Mouse (Mus musculus): Measurements from ENCODE around the gene Tead2. TPM values are rescaled to one million over a fixed set of nuclear protein-coding genes. Genes with fewer than 3 reads are reported as not detected.

The Tead2 gene
- polyA plus RNA-seq (2015; fragmentation: Nextera tagmentation; extraction: Ambion mirVana): 28.7 and 32.9 TPM in 2 replicates

DNA sequence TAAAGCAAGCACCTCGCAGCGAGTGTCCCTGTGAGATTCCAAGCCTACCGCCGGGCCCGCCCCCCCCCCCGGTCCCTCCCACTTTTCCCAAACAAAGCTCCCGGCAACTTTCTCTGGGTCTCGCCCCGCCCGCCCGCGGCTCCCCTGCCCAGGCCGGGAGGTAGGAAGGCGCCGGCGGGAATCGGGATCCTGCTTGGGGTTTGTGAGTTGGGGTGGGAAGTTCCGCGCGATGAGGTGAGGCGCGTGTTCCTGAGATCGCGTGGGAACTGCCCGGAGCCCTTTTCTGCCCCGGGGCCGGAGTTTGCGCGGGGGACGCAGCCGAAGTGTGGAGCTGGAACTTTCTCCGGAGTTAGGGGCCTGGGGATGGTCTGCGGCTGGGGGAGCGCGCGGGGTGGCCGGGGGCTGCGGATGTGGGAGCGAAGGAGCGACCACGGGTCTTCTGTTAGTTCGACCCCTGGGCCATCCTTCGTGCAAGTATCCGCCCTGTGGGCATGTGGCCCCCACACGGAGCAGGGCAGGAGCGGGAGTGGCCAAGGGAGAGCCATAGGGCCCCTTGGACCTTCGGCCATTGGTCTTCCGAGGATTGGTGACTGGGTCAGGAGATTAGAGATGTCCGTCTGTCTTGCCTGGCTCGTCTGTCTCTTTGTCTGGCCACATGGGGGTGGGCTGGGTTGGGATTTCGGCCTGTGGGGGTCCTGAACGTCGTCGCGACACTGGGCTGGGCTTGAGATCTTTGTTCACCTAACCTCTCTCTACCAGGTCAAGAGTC, at the start of gene Tead2:
TSS of gene Tead2 (plus strand) at position 81 of the 769 bp plus-strand sequence.

DNA sequence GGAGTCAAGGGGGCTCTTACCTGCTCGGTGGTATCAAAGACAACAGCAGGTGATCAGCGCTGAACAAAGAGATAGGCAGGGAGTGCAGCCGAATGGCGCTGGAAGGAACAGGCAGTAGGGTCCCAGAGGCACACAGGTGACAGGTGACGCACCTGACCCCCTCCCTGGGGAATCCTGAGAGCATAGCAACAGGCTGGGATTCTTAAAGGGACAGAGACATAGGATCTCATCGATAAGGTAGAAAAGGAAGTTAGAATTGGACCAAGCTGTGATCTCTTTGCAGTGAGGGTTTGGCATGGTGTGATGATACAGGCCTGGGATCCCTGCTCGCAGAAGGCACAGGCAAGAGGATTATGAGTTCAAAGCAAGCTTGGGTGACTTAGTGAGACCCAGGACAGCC, 36.1 kb upstream of the Tead2 start, which contains the start of gene Gfy:
TSS of gene Gfy (minus strand) at position 101 of the 400 bp plus-strand sequence.

DNA sequence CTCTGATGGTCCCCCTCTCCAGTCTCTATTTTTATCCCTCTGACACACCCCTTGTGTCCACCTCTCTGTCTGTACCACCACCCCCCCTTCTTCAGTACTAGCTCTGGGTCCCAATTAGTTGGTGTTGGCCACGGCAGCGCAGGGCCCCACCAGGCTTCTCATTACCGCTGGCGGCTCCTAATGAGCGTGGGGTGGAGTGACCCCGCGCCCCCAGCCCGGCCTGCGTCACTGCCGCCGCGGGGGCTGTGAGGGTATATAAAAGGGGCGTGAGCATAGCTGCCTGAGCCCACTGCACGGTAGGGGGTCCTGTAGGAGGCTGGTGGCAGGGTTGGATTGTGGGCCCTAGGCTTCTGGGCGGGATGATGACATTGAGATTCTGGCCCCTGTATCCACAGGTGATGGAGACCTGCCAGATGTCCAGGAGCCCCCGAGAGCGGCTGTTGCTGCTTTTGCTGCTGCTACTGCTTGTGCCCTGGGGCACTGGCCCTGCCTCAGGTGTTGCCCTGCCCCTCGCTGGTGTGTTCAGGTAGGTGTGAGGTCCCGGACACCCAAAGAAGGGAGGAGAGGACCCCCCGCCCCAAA, 34.6 kb upstream of the Tead2 start, which contains the start of gene Pth2:
TSS of gene Pth2 (plus strand) at position 100 of the 582 bp plus-strand sequence.

DNA sequence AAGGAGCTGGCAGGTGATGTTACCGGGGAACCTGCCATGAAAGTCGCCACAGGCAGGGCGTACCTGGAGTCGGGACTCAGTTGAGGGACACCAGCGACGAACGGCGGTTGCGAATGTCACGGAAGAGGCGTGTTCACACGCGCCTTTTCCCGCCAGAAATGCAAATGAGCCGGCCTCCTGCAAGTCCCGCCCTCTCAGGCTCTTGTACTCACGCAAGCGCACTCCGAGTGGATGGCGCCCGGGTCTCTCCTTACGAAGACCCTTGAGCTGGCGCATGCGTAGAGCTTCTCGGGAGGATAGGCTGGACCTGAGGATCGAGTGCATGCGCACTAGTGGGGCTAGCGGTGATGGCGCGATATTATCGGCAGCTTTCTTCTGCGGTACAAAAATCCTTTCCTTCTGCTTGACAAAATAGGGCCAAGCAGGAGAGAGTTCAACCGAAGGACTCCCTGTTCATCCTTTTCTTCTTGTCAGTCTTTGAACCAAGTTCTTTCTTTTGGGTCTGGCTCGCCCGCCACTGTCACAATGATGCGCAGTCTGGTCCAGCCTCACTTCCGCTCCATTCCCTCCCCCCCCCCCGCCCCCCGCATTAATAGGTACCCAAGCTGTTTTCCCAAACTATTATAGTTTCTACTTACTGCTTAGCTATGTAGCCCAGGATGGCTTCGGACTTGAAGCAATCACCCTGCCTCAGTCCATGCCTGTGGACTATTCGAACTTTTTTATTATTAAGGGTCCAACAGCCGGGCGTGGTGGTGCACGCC, 11.0 kb upstream of the Tead2 start, which contains the start of gene Ccdc155:
TSS of gene Ccdc155 (minus strand) at position 513 of the 764 bp plus-strand sequence.

DNA sequence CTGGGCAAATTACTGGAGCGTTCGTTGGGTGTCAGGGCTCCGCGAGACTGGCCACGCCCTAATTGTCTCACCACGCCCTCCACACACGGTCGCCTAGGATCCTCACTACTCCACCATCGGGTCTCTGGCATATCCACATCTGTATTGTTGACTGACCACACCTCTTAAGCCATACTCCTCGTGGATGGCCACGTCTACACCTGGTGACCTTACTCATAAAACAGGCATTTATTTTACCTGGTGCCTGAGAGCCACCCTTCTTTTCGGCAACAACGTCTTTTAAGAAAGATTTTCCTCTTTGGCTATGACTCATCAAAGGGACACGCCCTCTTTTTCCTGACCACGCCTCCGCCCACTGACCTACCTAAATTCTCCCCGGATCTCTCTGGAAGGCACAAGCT, 3.7 kb upstream of the Tead2 start, which contains the start of gene Dkkl1:
TSS of gene Dkkl1 (minus strand) at position 297 of the 401 bp plus-strand sequence.

DNA sequence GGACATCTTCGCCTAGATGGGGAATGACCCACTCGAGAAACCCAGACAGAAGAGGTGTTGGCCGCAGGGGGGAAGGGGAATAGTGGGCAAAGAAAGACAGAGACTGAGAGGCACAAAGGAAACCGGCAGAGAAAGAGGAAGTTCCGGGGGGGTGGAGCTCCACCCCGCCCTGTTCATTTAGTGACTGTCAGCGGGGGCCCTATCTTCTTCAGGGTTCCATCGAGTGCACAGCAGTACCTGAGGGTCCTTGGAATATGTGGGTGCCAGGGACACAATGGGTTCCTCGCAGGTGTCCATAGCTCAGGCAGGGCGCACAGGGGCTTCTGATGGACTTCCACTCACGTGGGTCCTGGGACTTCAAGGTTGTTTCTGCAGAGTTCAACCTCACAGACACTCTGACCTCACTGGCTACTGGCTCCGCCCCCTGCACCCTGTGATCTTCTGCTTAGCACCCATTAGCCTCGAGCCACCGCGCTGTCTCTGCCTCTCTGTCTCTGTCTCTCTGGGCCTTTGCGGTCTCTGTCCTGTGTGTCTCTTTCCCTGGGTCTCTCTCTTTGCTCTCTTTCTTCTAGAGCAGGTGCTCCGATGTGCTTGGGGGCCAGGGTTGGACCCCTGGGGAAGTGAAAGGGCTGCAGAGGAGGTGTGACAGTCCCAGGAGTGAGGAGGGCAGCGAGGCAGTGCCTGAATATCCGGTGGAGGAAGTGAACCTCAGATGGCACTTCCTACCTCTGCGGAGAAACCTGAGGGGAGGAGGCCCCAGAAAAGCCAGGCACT, 23.4 kb downstream of the Tead2 start, which contains the start of gene Cd37:
TSS of gene Cd37 (minus strand) at position 393 of the 774 bp plus-strand sequence.

DNA sequence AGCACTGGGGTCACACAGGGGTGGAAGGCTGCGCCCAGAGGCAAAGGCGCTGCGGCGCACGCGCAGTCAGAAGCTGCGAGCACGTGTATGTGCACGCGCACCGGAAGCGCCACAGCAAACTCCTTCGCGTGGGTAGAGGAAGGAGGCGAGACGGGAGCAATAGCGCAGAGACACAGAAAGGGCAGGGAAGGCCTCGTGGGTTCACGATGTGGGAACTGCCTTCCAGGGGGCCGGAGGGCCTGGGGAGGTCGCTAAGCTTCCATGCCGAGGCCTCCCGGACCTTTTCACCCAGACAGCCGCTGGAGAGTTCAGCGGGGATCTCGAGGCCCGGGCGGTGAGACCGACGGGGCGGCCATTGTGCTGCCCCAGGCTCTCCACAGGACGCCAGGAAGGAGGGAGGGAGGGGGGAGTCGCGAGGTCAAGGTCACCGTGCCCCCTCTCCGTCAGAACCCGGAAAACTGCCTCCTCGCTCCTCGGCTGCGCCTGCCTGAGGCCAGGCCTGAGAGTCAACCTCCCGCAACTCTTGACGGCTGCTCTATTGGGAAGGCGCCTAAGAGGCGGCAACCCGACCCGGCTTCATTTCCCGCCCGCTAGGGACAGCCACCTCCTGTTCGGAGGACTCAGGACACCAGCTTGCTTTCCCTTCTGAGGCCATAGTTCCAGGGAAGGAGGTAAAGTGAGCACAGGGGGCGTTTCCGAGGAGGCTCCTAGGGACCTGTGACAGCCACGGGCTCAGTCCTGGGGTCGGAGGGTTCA, 25.3 kb downstream of the Tead2 start, which contains the start of gene Slc6a16:
TSS of gene Slc6a16 (plus strand) at position 453 of the 756 bp plus-strand sequence.

DNA sequence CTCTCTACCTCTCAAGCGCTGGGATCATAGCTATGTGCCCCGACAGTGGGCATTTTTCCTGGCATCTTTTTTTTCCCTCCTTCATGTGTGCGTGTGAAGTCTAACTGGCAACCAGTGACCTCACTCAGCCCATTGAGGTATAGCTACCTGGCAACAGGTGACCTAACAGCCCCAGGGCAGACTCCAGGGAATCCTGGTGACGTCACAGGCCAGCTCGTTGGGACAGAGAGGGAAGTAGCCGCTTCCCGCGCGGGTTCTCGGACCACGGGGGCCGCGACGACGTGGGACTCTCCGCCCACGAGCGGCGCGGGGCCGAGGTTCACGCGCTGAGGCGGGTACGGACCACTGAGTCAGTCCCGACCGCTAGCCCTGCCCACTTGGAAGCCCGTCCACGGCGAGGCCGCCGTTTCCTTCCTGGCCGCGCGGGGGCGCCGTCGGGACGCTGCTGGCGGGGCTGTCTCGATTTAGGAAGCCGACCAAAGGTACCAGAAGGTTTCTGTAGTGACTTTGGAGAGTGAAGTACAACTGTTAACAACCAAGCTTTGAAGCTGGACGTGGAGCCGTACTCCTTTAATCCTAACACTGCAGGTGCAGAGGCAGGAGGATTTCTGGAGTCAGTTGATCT, 61.7 kb downstream of the Tead2 start, which contains the start of gene Slc6a21:
TSS of gene Slc6a21 (plus strand) at position 378 of the 625 bp plus-strand sequence.

Small RNA genes within 50 kb of the gene (microRNA-seq; reads per million reads assigned to microRNA genes)
- gene Mir7055 (ENCODE audit: borderline replicate concordance, insufficient number of aligned reads): not detected

Other genes starting within 250 kb of the Tead2 start
- gene Cpt1c, start 240.9 kb upstream of the Tead2 start, polyA plus RNA-seq (2015; fragmentation: Nextera tagmentation; extraction: Ambion mirVana): 23.0 and 24.9 TPM in 2 replicates
- gene Prmt1, start 229.2 kb upstream of the Tead2 start, polyA plus RNA-seq (2015; fragmentation: Nextera tagmentation; extraction: Ambion mirVana): 247 and 271 TPM in 2 replicates
- 56.9 and 79.7 TPM in 2 replicates for gene Irf3, start 218.1 kb upstream of the Tead2 start, polyA plus RNA-seq (2015; fragmentation: Nextera tagmentation; extraction: Ambion mirVana)
- 16.6 and 25.4 TPM in 2 replicates for gene Bcl2l12, start 217.0 kb upstream of the Tead2 start, polyA plus RNA-seq (2015; fragmentation: Nextera tagmentation; extraction: Ambion mirVana)
- 25.1 and 26.8 TPM in 2 replicates for gene Scaf1, start 199.4 kb upstream of the Tead2 start, polyA plus RNA-seq (2015; fragmentation: Nextera tagmentation; extraction: Ambion mirVana)
- 69.9 and 80.5 TPM in 2 replicates for gene Rras, start 197.8 kb upstream of the Tead2 start, polyA plus RNA-seq (2015; fragmentation: Nextera tagmentation; extraction: Ambion mirVana)
- 4.1 and 6.1 TPM in 2 replicates for gene Prr12, start 162.9 kb upstream of the Tead2 start, polyA plus RNA-seq (2015; fragmentation: Nextera tagmentation; extraction: Ambion mirVana)
- gene Nosip, start 153.3 kb upstream of the Tead2 start, polyA plus RNA-seq (2015; fragmentation: Nextera tagmentation; extraction: Ambion mirVana): 72.0 and 75.6 TPM in 2 replicates
- gene Prrg2, start 153.1 kb upstream of the Tead2 start, polyA plus RNA-seq (2015; fragmentation: Nextera tagmentation; extraction: Ambion mirVana): 21.2 and 23.8 TPM in 2 replicates
- gene Rcn3, start 123.5 kb upstream of the Tead2 start, polyA plus RNA-seq (2015; fragmentation: Nextera tagmentation; extraction: Ambion mirVana): 173 and 202 TPM in 2 replicates
- 193 and 264 TPM in 2 replicates for gene Fcgrt, start 111.9 kb upstream of the Tead2 start, polyA plus RNA-seq (2015; fragmentation: Nextera tagmentation; extraction: Ambion mirVana)
- 1,100 and 1,135 TPM in 2 replicates for gene Rps11, start 91.3 kb upstream of the Tead2 start, polyA plus RNA-seq (2015; fragmentation: Nextera tagmentation; extraction: Ambion mirVana)
- 1,896 and 3,552 TPM in 2 replicates for gene Rpl13a, start 87.0 kb upstream of the Tead2 start, polyA plus RNA-seq (2015; fragmentation: Nextera tagmentation; extraction: Ambion mirVana)
- gene Gm45713, start 79.5 kb upstream of the Tead2 start, polyA plus RNA-seq (2015; fragmentation: Nextera tagmentation; extraction: Ambion mirVana): 1.4 and 2.1 TPM in 2 replicates
- 6.1 and 11.0 TPM in 2 replicates for gene Flt3l, start 79.3 kb upstream of the Tead2 start, polyA plus RNA-seq (2015; fragmentation: Nextera tagmentation; extraction: Ambion mirVana)
- 67.2 and 75.8 TPM in 2 replicates for gene Pih1d1, start 61.5 kb upstream of the Tead2 start, polyA plus RNA-seq (2015; fragmentation: Nextera tagmentation; extraction: Ambion mirVana)
- 25.3 and 34.0 TPM in 2 replicates for gene Aldh16a1, start 61.2 kb upstream of the Tead2 start, polyA plus RNA-seq (2015; fragmentation: Nextera tagmentation; extraction: Ambion mirVana)
- 0.11 and 0.16 TPM in 2 replicates for gene Slc17a7, start 51.8 kb upstream of the Tead2 start, polyA plus RNA-seq (2015; fragmentation: Nextera tagmentation; extraction: Ambion mirVana)
- gene Gfy, start 36.2 kb upstream of the Tead2 start, polyA plus RNA-seq (2015; fragmentation: Nextera tagmentation; extraction: Ambion mirVana): not detected in 2 replicates
- gene Pth2, start 34.8 kb upstream of the Tead2 start, polyA plus RNA-seq (2015; fragmentation: Nextera tagmentation; extraction: Ambion mirVana): not detected in 2 replicates
- 0.30 and 0.47 TPM in 2 replicates for gene Ccdc155, start 10.9 kb upstream of the Tead2 start, polyA plus RNA-seq (2015; fragmentation: Nextera tagmentation; extraction: Ambion mirVana)
- 1.6 and 1.8 TPM in 2 replicates for gene Dkkl1, start 3.6 kb upstream of the Tead2 start, polyA plus RNA-seq (2015; fragmentation: Nextera tagmentation; extraction: Ambion mirVana)
- 3.9 and 5.3 TPM in 2 replicates for gene Cd37, start 23.4 kb downstream of the Tead2 start, polyA plus RNA-seq (2015; fragmentation: Nextera tagmentation; extraction: Ambion mirVana)
- 0.08 TPM in 1 of 2 replicates, not detected in the other for gene Slc6a16, start 25.3 kb downstream of the Tead2 start, polyA plus RNA-seq (2015; fragmentation: Nextera tagmentation; extraction: Ambion mirVana)
- not detected in 2 replicates for gene Slc6a21, start 61.8 kb downstream of the Tead2 start, polyA plus RNA-seq (2015; fragmentation: Nextera tagmentation; extraction: Ambion mirVana)
- 12.4 and 14.0 TPM in 2 replicates for gene Trpm4, start 118.0 kb downstream of the Tead2 start, polyA plus RNA-seq (2015; fragmentation: Nextera tagmentation; extraction: Ambion mirVana)
- 0.54 and 1.4 TPM in 2 replicates for gene Hrc, start 119.5 kb downstream of the Tead2 start, polyA plus RNA-seq (2015; fragmentation: Nextera tagmentation; extraction: Ambion mirVana)
- 2.6 and 3.3 TPM in 2 replicates for gene Ppfia3, start 151.3 kb downstream of the Tead2 start, polyA plus RNA-seq (2015; fragmentation: Nextera tagmentation; extraction: Ambion mirVana)
- gene Lin7b, start 154.8 kb downstream of the Tead2 start, polyA plus RNA-seq (2015; fragmentation: Nextera tagmentation; extraction: Ambion mirVana): 3.1 and 3.2 TPM in 2 replicates
- gene Snrnp70, start 180.0 kb downstream of the Tead2 start, polyA plus RNA-seq (2015; fragmentation: Nextera tagmentation; extraction: Ambion mirVana): 67.6 and 113 TPM in 2 replicates
- 0.06 and 0.09 TPM in 2 replicates for gene Kcna7, start 189.9 kb downstream of the Tead2 start, polyA plus RNA-seq (2015; fragmentation: Nextera tagmentation; extraction: Ambion mirVana)
- 0.44 and 0.46 TPM in 2 replicates for gene Ntf5, start 197.9 kb downstream of the Tead2 start, polyA plus RNA-seq (2015; fragmentation: Nextera tagmentation; extraction: Ambion mirVana)
- not detected in 2 replicates for gene Lhb, start 205.1 kb downstream of the Tead2 start, polyA plus RNA-seq (2015; fragmentation: Nextera tagmentation; extraction: Ambion mirVana)
- 7.8 and 11.6 TPM in 2 replicates for gene Gys1, start 219.1 kb downstream of the Tead2 start, polyA plus RNA-seq (2015; fragmentation: Nextera tagmentation; extraction: Ambion mirVana)
- 45.5 and 60.2 TPM in 2 replicates for gene Ruvbl2, start 222.3 kb downstream of the Tead2 start, polyA plus RNA-seq (2015; fragmentation: Nextera tagmentation; extraction: Ambion mirVana)
- 4,437 and 5,089 TPM in 2 replicates for gene Ftl1, start 244.1 kb downstream of the Tead2 start, polyA plus RNA-seq (2015; fragmentation: Nextera tagmentation; extraction: Ambion mirVana)

All from adrenal gland, postnatal 0 days (tissue).